ENCODE assay signal across 33 mouse cellular contexts in the genomic region with DNA sequence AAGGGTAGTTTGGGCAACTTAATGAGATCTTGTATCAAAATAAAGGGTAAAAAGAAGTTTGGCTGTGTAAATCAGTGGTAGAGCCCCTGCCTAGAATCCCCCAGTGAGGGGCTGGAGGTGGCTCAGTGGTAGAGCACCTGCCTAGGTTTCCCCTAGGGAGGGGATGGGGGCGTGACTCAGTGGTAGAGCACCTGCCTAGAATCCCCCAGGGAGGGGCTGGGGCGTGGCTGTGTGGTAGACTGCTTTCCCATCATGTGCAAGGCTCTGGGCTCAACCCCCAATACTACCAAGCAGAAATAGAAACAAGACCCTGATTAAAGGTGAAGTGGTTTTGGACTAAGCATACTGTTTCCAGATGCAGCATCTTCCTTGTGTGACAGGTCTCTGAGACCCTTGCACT. TPM values are rescaled to one million over a fixed set of nuclear protein-coding genes. Genes with fewer than 3 reads are reported as not detected.
"Had no signal": no experiment of that assay in that cellular context is flagged by ENCODE, and none has a peak within 500 bp of the region (broad histone marks: within the 10 kb centered on the region; RNA-seq: fewer than 3 reads in every experiment).

No protein-coding gene starts in this region.

- H3K9ac ChIP-seq: embryonic facial prominence, embryonic 12.5 days; embryonic facial prominence, embryonic 13.5 days; embryonic facial prominence, embryonic 15.5 days; forebrain, embryonic 12.5 days; forebrain, embryonic 13.5 days; forebrain, embryonic 15.5 days; forebrain, postnatal 0 days had no signal

- H3K9me3 ChIP-seq: embryonic facial prominence, embryonic 10.5 days; embryonic facial prominence, embryonic 12.5 days; embryonic facial prominence, embryonic 13.5 days; embryonic facial prominence, embryonic 15.5 days; forebrain, embryonic 10.5 days; forebrain, embryonic 12.5 days; forebrain, embryonic 13.5 days; forebrain, embryonic 15.5 days had no signal

- DNase-seq: cerebellum, adult 9-10 months; cerebellum, adult 9-11 months; cerebellum, postnatal 10 days; cerebellum, postnatal 14 days; cerebellum, postnatal 25 days; cerebellum, postnatal 36 days; embryo, embryonic 11 days; forebrain, postnatal 0 days; gastrocnemius, adult 2 months; gastrocnemius, postnatal 10 days; gastrocnemius, postnatal 14 days; gastrocnemius, postnatal 25 days; gastrocnemius, postnatal 36 days; heart, adult 11 months; heart, adult 18-20 months; heart, adult 2 months had no signal

- H3K4me3 ChIP-seq: embryonic facial prominence, embryonic 10.5 days; embryonic facial prominence, embryonic 12.5 days; embryonic facial prominence, embryonic 13.5 days; embryonic facial prominence, embryonic 15.5 days; erythroblast, embryonic 14.5 days; forebrain, embryonic 10.5 days; forebrain, embryonic 12.5 days; forebrain, embryonic 13.5 days; forebrain, embryonic 15.5 days; gastrocnemius, adult 2 months; heart, adult 2 months had no signal

- H3K36me3 ChIP-seq: embryonic facial prominence, embryonic 10.5 days; embryonic facial prominence, embryonic 12.5 days; embryonic facial prominence, embryonic 13.5 days; embryonic facial prominence, embryonic 15.5 days; forebrain, embryonic 10.5 days; forebrain, embryonic 12.5 days; forebrain, embryonic 15.5 days had no signal

- H3K27ac ChIP-seq: embryonic facial prominence, embryonic 10.5 days; embryonic facial prominence, embryonic 12.5 days; embryonic facial prominence, embryonic 13.5 days; embryonic facial prominence, embryonic 15.5 days; forebrain, embryonic 12.5 days; forebrain, embryonic 13.5 days; forebrain, embryonic 15.5 days; gastrocnemius, adult 2 months; heart, adult 2 months had no signal

- H3K4me1 ChIP-seq: embryonic facial prominence, embryonic 13.5 days; embryonic facial prominence, embryonic 15.5 days had no signal

- H3K4me2 ChIP-seq: embryonic facial prominence, embryonic 12.5 days; embryonic facial prominence, embryonic 13.5 days; embryonic facial prominence, embryonic 15.5 days; forebrain, embryonic 12.5 days; forebrain, embryonic 13.5 days; forebrain, embryonic 15.5 days had no signal

RNA-seq across cellular contexts. Expression of gene Uncx, which starts 21.4 kb away (rescaled TPM):
- total RNA-seq: common myeloid progenitor, adult 5-6 weeks; gastrocnemius, adult 18-20 months; gastrocnemius, adult 2 months; gastrocnemius, adult 8-10 months; gastrocnemius, postnatal 10 days; gastrocnemius, postnatal 14 days; gastrocnemius, postnatal 25 days; gastrocnemius, postnatal 36 days; gastrocnemius, postnatal 4 days; granulocyte monocyte progenitor cell, adult 5-6 weeks; heart, adult 18-20 months; heart, adult 2 months; heart, adult 8-10 months had no signal
- polyA plus RNA-seq: cortical plate, adult 2 months; erythroblast, embryonic 14.5 days; gonadal fat pad, adult 2 months; heart, adult 2 months had no signal
